Mouse (Mus musculus) bone marrow macrophage, adult 2 months (primary cell): Measurements from ENCODE around the gene Mboat2. TPM values are rescaled to one million over a fixed set of nuclear protein-coding genes. Genes with fewer than 3 reads are reported as not detected.

Experiments
- H3K27ac ChIP-seq: 2 replicates; pipeline ENCODE4 v1.5.1; 2012; ENCODE audit warnings: low read depth, low read length; ENCODE audit not compliant: insufficient read depth
- H3K4me1 ChIP-seq: 2 replicates; pipeline ENCODE4 v1.6.1; 2012; ENCODE audit warnings: low read length; ENCODE audit not compliant: control insufficient read depth, insufficient read depth
- H3K4me3 ChIP-seq: 2 replicates; pipeline ENCODE4 v1.5.1; 2012; ENCODE audit warnings: mild to moderate bottlenecking, low read length, moderate library complexity; ENCODE audit not compliant: insufficient read depth
- CTCF ChIP-seq: IDR thresholded peaks from 2 replicates; pipeline ENCODE4 v1.5.1; 2012; ENCODE audit warnings: low read depth, mild to moderate bottlenecking, low read length, moderate library complexity
- POLR2A ChIP-seq: IDR thresholded peaks from 2 replicates; pipeline ENCODE4 v1.6.1; 2012; ENCODE audit warnings: mild to moderate bottlenecking, low read depth, low read length, borderline replicate concordance
- polyA plus RNA-seq: library from polyadenylated mRNA; stranded (reverse); fragments of >200 nt; gene quantifications from 2 replicates; pipeline ENCODE4 v1.2.4, GENCODE M21; 2012; ENCODE audit not compliant: missing spikeins, insufficient read depth, insufficient read length

The Mboat2 gene
- polyA plus RNA-seq, 1 experiment = 0.23 TPM

DNA sequence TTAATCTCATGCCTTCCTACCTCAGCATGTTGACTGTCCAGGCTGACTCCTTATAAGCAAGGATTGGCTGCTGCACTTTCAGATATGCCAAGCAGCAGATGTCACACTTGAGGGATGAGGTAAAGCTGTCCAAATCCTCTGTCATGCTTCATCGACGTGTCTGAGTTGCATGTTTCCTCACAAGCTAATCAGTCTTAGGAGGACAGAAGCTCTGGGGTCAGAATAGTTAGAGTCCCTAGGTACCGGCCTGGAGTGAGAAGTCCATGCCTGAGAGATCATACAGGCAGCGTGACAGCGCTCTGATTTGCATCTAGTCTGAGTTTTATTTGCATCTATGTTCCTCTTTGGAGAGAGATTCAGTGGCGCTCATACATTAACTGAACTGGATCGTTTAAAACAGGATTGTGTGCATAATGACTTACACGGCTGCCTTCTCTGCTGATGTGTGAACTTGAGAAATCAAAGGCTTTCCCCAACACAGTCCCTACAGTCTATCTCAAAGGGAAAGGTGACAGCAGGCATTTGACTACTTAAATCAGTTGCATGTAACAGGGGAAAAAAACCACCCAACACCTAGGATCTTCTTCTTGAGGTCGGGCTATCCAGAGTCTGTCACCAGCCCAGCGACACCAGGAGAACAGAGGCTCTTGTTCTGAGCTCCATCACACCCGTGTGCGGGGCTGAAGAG, 88.0 kb downstream of the Mboat2 start:
- H3K4me3 ChIP-seq = no peak overlapping the region
- H3K27ac ChIP-seq = no peak overlapping the region
- no peak for TF ChIP-seq POLR2A
- no peak for TF ChIP-seq CTCF
- H3K4me1 ChIP-seq = no peaks in the 10 kb centered on the region

GRCm38 (mm10) chr12:24920861-24921260, 90.2 kb downstream of the Mboat2 start:
- no peaks in the 10 kb centered on the region for H3K4me1 ChIP-seq
- H3K27ac ChIP-seq = no peak overlapping the region
- TF ChIP-seq POLR2A = no peak
- TF ChIP-seq CTCF = no peak
- no peak overlapping the region for H3K4me3 ChIP-seq

DNA sequence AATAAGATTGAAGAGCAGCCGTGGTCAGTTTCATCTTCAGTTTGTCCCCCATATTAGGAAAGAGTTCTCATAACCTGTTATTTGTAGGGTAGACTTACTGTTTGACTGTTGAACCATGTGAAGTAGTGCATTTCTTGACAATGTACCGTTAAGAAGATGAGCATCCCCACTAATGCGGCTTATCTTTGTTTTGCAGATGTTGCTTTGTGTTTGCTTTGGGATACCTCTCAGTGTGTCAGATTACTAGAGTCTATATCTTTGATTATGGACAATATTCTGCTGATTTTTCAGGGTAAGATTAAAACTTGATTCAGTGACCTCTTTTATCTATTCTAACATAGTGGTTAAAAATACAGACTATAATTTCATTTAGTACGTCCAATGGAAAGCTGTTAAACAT, 93.3 kb downstream of the Mboat2 start:
- Histone ChIP-seq H3K4me3 (no peak overlapping the region), H3K27ac (no peak overlapping the region)
- TF ChIP-seq CTCF (no peak), POLR2A (no peak)

GRCm38 (mm10) chr12:24925276-24925675, 94.6 kb downstream of the Mboat2 start:
- Histone ChIP-seq H3K4me3 (no peak overlapping the region), H3K27ac (no peak overlapping the region), H3K4me1 (no peaks in the 10 kb centered on the region)
- no peak for TF ChIP-seq CTCF
- no peak for TF ChIP-seq POLR2A

More for the DNA sequence above, 93.3 kb downstream of the Mboat2 start:
- no peaks in the 10 kb centered on the region for H3K4me1 ChIP-seq

- H3K4me1 ChIP-seq = no peaks in the 10 kb centered on the region
- H3K4me3 ChIP-seq = no peak overlapping the region
- H3K27ac ChIP-seq = no peak overlapping the region
- TF ChIP-seq POLR2A (no peak), CTCF (no peak)
Measured at GRCm38 (mm10) chr12:24925684-24926083, 95.0 kb downstream of the Mboat2 start.

- no peak for TF ChIP-seq POLR2A
- no peak for TF ChIP-seq CTCF
- no peak overlapping the region for H3K27ac ChIP-seq
- H3K4me1 ChIP-seq = no peaks in the 10 kb centered on the region
- H3K4me3 ChIP-seq = no peak overlapping the region
Measured at GRCm38 (mm10) chr12:24928051-24928748, 97.5 kb downstream of the Mboat2 start.

DNA sequence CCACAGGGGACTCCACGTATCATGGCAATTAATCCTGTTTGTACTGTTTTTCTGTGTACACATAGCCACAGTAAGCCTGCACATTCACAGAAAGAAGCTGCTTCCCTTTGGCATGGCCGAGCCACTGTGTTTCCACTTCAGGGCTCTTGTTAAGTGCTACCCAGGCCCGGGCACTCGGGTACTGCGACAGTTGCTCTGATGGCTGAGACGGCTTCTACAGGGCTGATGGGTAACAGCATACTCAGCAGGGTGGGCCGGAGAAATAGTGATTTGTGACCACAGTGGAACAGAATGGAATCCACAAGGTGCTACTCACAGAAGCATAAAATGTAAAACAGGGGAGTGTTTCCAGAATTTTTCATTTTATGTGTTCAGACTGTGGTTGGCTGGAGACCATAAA, 98.4 kb downstream of the Mboat2 start:
- Histone ChIP-seq H3K4me3 (no peak overlapping the region), H3K27ac (no peak overlapping the region), H3K4me1 (no peaks in the 10 kb centered on the region)
- TF ChIP-seq POLR2A (no peak), CTCF (no peak)

- no peak overlapping the region for H3K4me3 ChIP-seq
- no peak for TF ChIP-seq POLR2A
- no peak for TF ChIP-seq CTCF
- H3K27ac ChIP-seq = no peak overlapping the region
- H3K4me1 ChIP-seq = no peaks in the 10 kb centered on the region
Measured at GRCm38 (mm10) chr12:24930760-24931159, 100.1 kb downstream of the Mboat2 start.

- no peaks in the 10 kb centered on the region for H3K4me1 ChIP-seq
- no peak overlapping the region for H3K27ac ChIP-seq
- no peak for TF ChIP-seq CTCF
- TF ChIP-seq POLR2A = no peak
- no peak overlapping the region for H3K4me3 ChIP-seq
Measured at GRCm38 (mm10) chr12:24932120-24932519, 101.4 kb downstream of the Mboat2 start.

GRCm38 (mm10) chr12:24933206-24933775, 102.6 kb downstream of the Mboat2 start:
- H3K4me3 ChIP-seq = no peak overlapping the region
- H3K27ac ChIP-seq = no peak overlapping the region
- no peaks in the 10 kb centered on the region for H3K4me1 ChIP-seq
- TF ChIP-seq CTCF (no peak), POLR2A (no peak)
